In the genomic region with DNA sequence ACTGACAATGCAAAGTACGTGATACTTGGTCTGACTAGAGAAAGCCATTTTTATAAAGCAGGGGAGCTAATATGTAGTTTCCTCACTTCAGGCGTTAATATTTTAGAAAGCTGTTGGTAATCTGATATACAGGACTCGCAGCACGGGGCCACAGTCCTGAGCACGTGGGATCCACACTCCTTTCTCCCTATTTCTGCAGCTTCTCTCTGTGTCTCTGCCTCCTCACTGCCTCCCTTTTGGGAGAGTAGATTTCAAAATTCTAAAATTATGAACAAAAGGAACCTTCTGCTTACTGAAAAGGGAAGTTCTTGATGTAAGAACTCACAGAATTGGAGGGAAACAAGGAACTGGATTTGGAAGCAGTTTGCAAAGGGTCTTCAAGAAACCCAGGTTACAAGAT, we compare ENCODE assay signal across 25 mouse cellular contexts.
"Had no signal": no experiment of that assay in that cellular context is flagged by ENCODE, and none has a peak within 500 bp of the region (broad histone marks: within the 10 kb centered on the region; RNA-seq: fewer than 3 reads in every experiment).

No protein-coding gene starts in this region.

- DNase-seq: gastrocnemius, adult 2 months; gastrocnemius, postnatal 10 days; gastrocnemius, postnatal 25 days; heart, adult 2 months; heart, postnatal 14 days; heart, postnatal 36 days; kidney, adult 18-20 months; kidney, adult 8-10 months; kidney, postnatal 10 days; kidney, postnatal 25 days; kidney, postnatal 4 days; liver; liver, embryonic 13.5 days; liver, postnatal 0 days had no signal

- H3K27me3 ChIP-seq: heart, embryonic 13.5 days; heart, embryonic 15.5 days; hindbrain, embryonic 13.5 days; hindbrain, embryonic 15.5 days; limb, embryonic 12.5 days; liver, embryonic 13.5 days; liver, embryonic 15.5 days had no signal

- H3K27ac ChIP-seq: gastrocnemius, adult 2 months; heart, adult 2 months; heart, embryonic 13.5 days; heart, embryonic 15.5 days; hindbrain, embryonic 13.5 days; hindbrain, embryonic 15.5 days; hindbrain, postnatal 0 days; limb, embryonic 10.5 days; limb, embryonic 12.5 days; liver, embryonic 13.5 days; liver, embryonic 15.5 days had no signal

- H3K36me3 ChIP-seq: heart, embryonic 13.5 days; heart, embryonic 15.5 days; hindbrain, embryonic 13.5 days; hindbrain, embryonic 15.5 days; limb, embryonic 10.5 days; limb, embryonic 12.5 days; liver, embryonic 13.5 days; liver, embryonic 15.5 days had no signal

- H3K4me2 ChIP-seq: heart, embryonic 11.5 days; heart, embryonic 13.5 days; heart, embryonic 15.5 days; hindbrain, embryonic 13.5 days; hindbrain, embryonic 15.5 days; limb, embryonic 12.5 days; liver, embryonic 11.5 days; liver, embryonic 13.5 days; liver, embryonic 15.5 days had no signal

- H3K9ac ChIP-seq: heart, embryonic 13.5 days; heart, embryonic 15.5 days; hindbrain, embryonic 13.5 days; hindbrain, embryonic 15.5 days; limb, embryonic 12.5 days; liver, embryonic 13.5 days; liver, embryonic 15.5 days; liver, postnatal 0 days had no signal

- ATAC-seq: hindbrain, postnatal 0 days; intestine, postnatal 0 days; liver, postnatal 0 days had no signal

- H3K4me1 ChIP-seq: heart, embryonic 15.5 days; hindbrain, embryonic 13.5 days; hindbrain, embryonic 15.5 days; limb, embryonic 12.5 days; liver, embryonic 13.5 days; liver, embryonic 15.5 days had no signal

- H3K9me3 ChIP-seq: heart, embryonic 13.5 days; heart, embryonic 15.5 days; hindbrain, embryonic 13.5 days; hindbrain, embryonic 15.5 days; limb, embryonic 10.5 days; limb, embryonic 12.5 days; liver, embryonic 13.5 days; liver, embryonic 15.5 days had no signal

- H3K4me3 ChIP-seq: gastrocnemius, adult 2 months; heart, adult 2 months; heart, embryonic 13.5 days; heart, embryonic 15.5 days; hindbrain, embryonic 13.5 days; hindbrain, embryonic 15.5 days; limb, embryonic 10.5 days; limb, embryonic 12.5 days; liver, embryonic 13.5 days; liver, embryonic 15.5 days had no signal
